Mouse (Mus musculus) urinary bladder, postnatal 14 days (tissue): ENCODE results near the gene Ube4b.

Experiments used
- DNase-seq: peaks from one replicate; pipeline ENCODE4 v3.0.0; 2021; ENCODE audit warnings: low spot score

The Ube4b gene

GRCm38 (mm10) chr4:149395581-149395980 is 31.0 kb downstream of the Ube4b start:
- peak; percentile 47 for DNase-seq

- no peak for DNase-seq
Measured at GRCm38 (mm10) chr4:149394292-149394691, 32.3 kb downstream of the Ube4b start.

- DNase-seq = no peak
Measured at GRCm38 (mm10) chr4:149393311-149393995, 33.1 kb downstream of the Ube4b start.

GRCm38 (mm10) chr4:149392359-149392758 is 34.2 kb downstream of the Ube4b start:
- DNase-seq = no peak

GRCm38 (mm10) chr4:149381001-149381400 is 45.5 kb downstream of the Ube4b start:
- DNase-seq = no peak

- no peak for DNase-seq
Measured at GRCm38 (mm10) chr4:149379881-149380280, 46.7 kb downstream of the Ube4b start.

GRCm38 (mm10) chr4:149378819-149379218 is 47.7 kb downstream of the Ube4b start:
- DNase-seq = no peak

- no peak for DNase-seq
Measured at GRCm38 (mm10) chr4:149376034-149376433, 50.5 kb downstream of the Ube4b start.

- DNase-seq = no peak
Measured at GRCm38 (mm10) chr4:149374662-149375061, 51.9 kb downstream of the Ube4b start.

- no peak for DNase-seq
Measured at GRCm38 (mm10) chr4:149373927-149374326, 52.6 kb downstream of the Ube4b start.

- peak; percentile 67 for DNase-seq
Measured at GRCm38 (mm10) chr4:149373431-149373830, 53.1 kb downstream of the Ube4b start.

GRCm38 (mm10) chr4:149365702-149366370 is 60.7 kb downstream of the Ube4b start:
- no peak for DNase-seq

GRCm38 (mm10) chr4:149364896-149365295 is 61.7 kb downstream of the Ube4b start:
- no peak for DNase-seq

- DNase-seq = no peak
Measured at GRCm38 (mm10) chr4:149361051-149361450, 65.5 kb downstream of the Ube4b start.

GRCm38 (mm10) chr4:149360647-149361046 is 65.9 kb downstream of the Ube4b start:
- no peak for DNase-seq

- DNase-seq = no peak
Measured at GRCm38 (mm10) chr4:149357982-149358381, 68.6 kb downstream of the Ube4b start.

- DNase-seq = no peak
Measured at GRCm38 (mm10) chr4:149354671-149355070, 71.9 kb downstream of the Ube4b start.

GRCm38 (mm10) chr4:149351596-149352150 is 74.9 kb downstream of the Ube4b start:
- no peak for DNase-seq

GRCm38 (mm10) chr4:149348963-149349362 is 77.6 kb downstream of the Ube4b start:
- DNase-seq = no peak

GRCm38 (mm10) chr4:149345873-149346272 is 80.7 kb downstream of the Ube4b start:
- DNase-seq = no peak

GRCm38 (mm10) chr4:149344311-149344710 is 82.2 kb downstream of the Ube4b start:
- DNase-seq = no peak

GRCm38 (mm10) chr4:149340680-149341079 is 85.9 kb downstream of the Ube4b start:
- DNase-seq = no peak
